Mouse (Mus musculus): ENCODE data around the gene Afap1l2. TPM values are rescaled to one million over a fixed set of nuclear protein-coding genes. Genes with fewer than 3 reads are reported as not detected.
A peak's percentile ranks its signal among the peaks of the same experiment; 100 is the strongest.

Afap1l2 gene
- polyA plus RNA-seq, 1 experiment from 2014 or later, result 15.5 TPM

- H3K36me3 ChIP-seq (ENCODE audit: insufficient read depth, low read length), result no peaks in the 10 kb centered on the region
- H3K4me2 ChIP-seq (replicated peaks; ENCODE audit: low read depth, low read length), result no peak overlapping the region
- H3K9me3 ChIP-seq (ENCODE audit: low read length), result no peaks in the 10 kb centered on the region
- ATAC-seq, result no peak
- DNase-seq (ENCODE audit: low spot score), result no peak
- H3K27ac ChIP-seq (ENCODE audit: low read length), result no peak overlapping the region
- H3K27me3 ChIP-seq (replicated peaks; ENCODE audit: insufficient read depth, low read length), result no peaks in the 10 kb centered on the region
- TF ChIP-seq CTCF (IDR thresholded peaks at IDR 0.05) (no peak), EP300 (IDR thresholded peaks at IDR 0.05) (no peak)
- H3K4me1 ChIP-seq (ENCODE audit: insufficient read depth, low read depth, low read length), result peaks cover 8% of the 10 kb centered on the region; the same call in 1 of the 2 replicates
- no peak overlapping the region for H3K9ac ChIP-seq (replicated peaks; ENCODE audit: low read depth)
- H3K4me3 ChIP-seq (ENCODE audit: low read depth, low read length), result no peak overlapping the region
- 56% methylated on average over 3 of the region's 3 CpGs for WGBS
These were observed 4.0 kb upstream of the Afap1l2 start for GRCm38 (mm10) chr19:57012068-57012467.

- Histone ChIP-seq H3K9ac (replicated peaks; ENCODE audit: low read depth) (no peak overlapping the region), H3K4me1 (ENCODE audit: insufficient read depth, low read depth, low read length) (peaks cover under 1% of the 10 kb centered on the region; the same call in 1 of the 2 replicates), H3K27ac (ENCODE audit: low read length) (no peak overlapping the region), H3K4me2 (replicated peaks; ENCODE audit: low read depth, low read length) (no peak overlapping the region), H3K36me3 (ENCODE audit: insufficient read depth, low read length) (no peaks in the 10 kb centered on the region), H3K9me3 (ENCODE audit: low read length) (no peaks in the 10 kb centered on the region), H3K4me3 (ENCODE audit: low read depth, low read length) (no peak overlapping the region), H3K27me3 (replicated peaks; ENCODE audit: insufficient read depth, low read length) (no peaks in the 10 kb centered on the region)
- DNase-seq (ENCODE audit: low spot score) (no peak), ATAC-seq (no peak)
- no peak for TF ChIP-seq CTCF (IDR thresholded peaks at IDR 0.05)
- TF ChIP-seq EP300 (IDR thresholded peaks at IDR 0.05), result no peak
- WGBS, result 41% methylated on average over 4 of the region's 4 CpGs
These were observed 2.0 kb upstream of the Afap1l2 start for GRCm38 (mm10) chr19:57010064-57010463.

- Histone ChIP-seq H3K4me2 (replicated peaks; ENCODE audit: low read depth, low read length) (no peak overlapping the region), H3K4me3 (ENCODE audit: low read depth, low read length) (no peak overlapping the region), H3K27me3 (replicated peaks; ENCODE audit: insufficient read depth, low read length) (no peaks in the 10 kb centered on the region), H3K9me3 (ENCODE audit: low read length) (no peaks in the 10 kb centered on the region), H3K9ac (replicated peaks; ENCODE audit: low read depth) (no peak overlapping the region), H3K27ac (ENCODE audit: low read length) (no peak overlapping the region), H3K4me1 (ENCODE audit: insufficient read depth, low read depth, low read length) (no peaks in the 10 kb centered on the region), H3K36me3 (ENCODE audit: insufficient read depth, low read length) (no peaks in the 10 kb centered on the region)
- TF ChIP-seq EP300 (IDR thresholded peaks at IDR 0.05) (no peak), CTCF (IDR thresholded peaks at IDR 0.05) (no peak)
- 76% methylated on average over 4 of the region's 4 CpGs for WGBS
- ATAC-seq (no peak), DNase-seq (ENCODE audit: low spot score) (no peak)
These were observed 1.6 kb upstream of the Afap1l2 start for GRCm38 (mm10) chr19:57009653-57010052.

- no peak for ATAC-seq
- H3K9ac ChIP-seq (replicated peaks; ENCODE audit: low read depth), result peak overlapping the region; percentile 52
- 0 out of 2 replicates have a peak overlapping the region, but pooled peaks have one; percentile 51 for H3K27ac ChIP-seq (ENCODE audit: low read length)
- no peak for DNase-seq (ENCODE audit: low spot score)
- peak overlapping the region; percentile 56 for H3K4me3 ChIP-seq (ENCODE audit: low read depth, low read length)
- no peaks in the 10 kb centered on the region for H3K36me3 ChIP-seq (ENCODE audit: insufficient read depth, low read length)
- H3K4me2 ChIP-seq (replicated peaks; ENCODE audit: low read depth, low read length), result peak overlapping the region; percentile 92
- 62% methylated on average over 16 of the region's 16 CpGs for WGBS
- peaks cover 9% of the 10 kb centered on the region; the same call in 1 of the 2 replicates for H3K4me1 ChIP-seq (ENCODE audit: insufficient read depth, low read depth, low read length)
- no peaks in the 10 kb centered on the region for H3K27me3 ChIP-seq (replicated peaks; ENCODE audit: insufficient read depth, low read length)
- H3K9me3 ChIP-seq (ENCODE audit: low read length), result no peaks in the 10 kb centered on the region
- TF ChIP-seq EP300 (IDR thresholded peaks at IDR 0.05) (no peak), CTCF (IDR thresholded peaks at IDR 0.05) (peak; percentile 39)
These were observed 737 bp downstream of the Afap1l2 start for GRCm38 (mm10) chr19:57007291-57007690.

- Histone ChIP-seq H3K27ac (ENCODE audit: low read length) (no peak overlapping the region), H3K9ac (replicated peaks; ENCODE audit: low read depth) (no peak overlapping the region), H3K27me3 (replicated peaks; ENCODE audit: insufficient read depth, low read length) (no peaks in the 10 kb centered on the region), H3K4me1 (ENCODE audit: insufficient read depth, low read depth, low read length) (peaks cover 9% of the 10 kb centered on the region; the same call in 1 of the 2 replicates), H3K9me3 (ENCODE audit: low read length) (no peaks in the 10 kb centered on the region), H3K4me3 (ENCODE audit: low read depth, low read length) (peak overlapping the region; percentile 56), H3K4me2 (replicated peaks; ENCODE audit: low read depth, low read length) (peak overlapping the region; percentile 92), H3K36me3 (ENCODE audit: insufficient read depth, low read length) (no peaks in the 10 kb centered on the region)
- TF ChIP-seq EP300 (IDR thresholded peaks at IDR 0.05) (no peak), CTCF (IDR thresholded peaks at IDR 0.05) (no peak)
- ATAC-seq, result no peak
- WGBS, result 59% methylated on average over 13 of the region's 13 CpGs
- no peak for DNase-seq (ENCODE audit: low spot score)
These were observed 1.2 kb downstream of the Afap1l2 start for GRCm38 (mm10) chr19:57006841-57007240.

GRCm38 (mm10) chr19:57005062-57005461 is 3.0 kb downstream of the Afap1l2 start:
- TF ChIP-seq EP300 (IDR thresholded peaks at IDR 0.05), result no peak
- no peak for TF ChIP-seq CTCF (IDR thresholded peaks at IDR 0.05)
- ATAC-seq (peak; percentile 34), DNase-seq (ENCODE audit: low spot score) (peak; percentile 52)
- Histone ChIP-seq H3K4me1 (ENCODE audit: insufficient read depth, low read depth, low read length) (peaks cover 9% of the 10 kb centered on the region; the same call in 1 of the 2 replicates), H3K36me3 (ENCODE audit: insufficient read depth, low read length) (no peaks in the 10 kb centered on the region), H3K27ac (ENCODE audit: low read length) (no peak overlapping the region), H3K4me3 (ENCODE audit: low read depth, low read length) (no peak overlapping the region), H3K9ac (replicated peaks; ENCODE audit: low read depth) (no peak overlapping the region), H3K27me3 (replicated peaks; ENCODE audit: insufficient read depth, low read length) (no peaks in the 10 kb centered on the region), H3K4me2 (replicated peaks; ENCODE audit: low read depth, low read length) (no peak overlapping the region), H3K9me3 (ENCODE audit: low read length) (no peaks in the 10 kb centered on the region)
- 80% methylated on average over 4 of the region's 4 CpGs for WGBS

GRCm38 (mm10) chr19:57003460-57003810 is 4.6 kb downstream of the Afap1l2 start:
- TF ChIP-seq EP300 (IDR thresholded peaks at IDR 0.05) (no peak), CTCF (IDR thresholded peaks at IDR 0.05) (no peak)
- no peaks in the 10 kb centered on the region for H3K36me3 ChIP-seq (ENCODE audit: insufficient read depth, low read length)
- H3K27ac ChIP-seq (ENCODE audit: low read length), result peak overlapping the region; percentile 51
- WGBS, result 29% methylated on average over 7 of the region's 7 CpGs
- no peak overlapping the region; the same call in 1 of the 2 replicates for H3K4me2 ChIP-seq (replicated peaks; ENCODE audit: low read depth, low read length)
- no peak overlapping the region for H3K4me3 ChIP-seq (ENCODE audit: low read depth, low read length)
- no peaks in the 10 kb centered on the region for H3K27me3 ChIP-seq (replicated peaks; ENCODE audit: insufficient read depth, low read length)
- DNase-seq (ENCODE audit: low spot score), result peak; percentile 74
- no peaks in the 10 kb centered on the region for H3K9me3 ChIP-seq (ENCODE audit: low read length)
- peaks cover 9% of the 10 kb centered on the region; the same call in 1 of the 2 replicates for H3K4me1 ChIP-seq (ENCODE audit: insufficient read depth, low read depth, low read length)
- peak; percentile 37 for ATAC-seq
- H3K9ac ChIP-seq (replicated peaks; ENCODE audit: low read depth), result no peak overlapping the region

All from lung, postnatal 0 days (tissue).